Mouse (Mus musculus) layer of hippocampus, adult 18-20 months (tissue): ENCODE results near the gene Gm14391. TPM values are rescaled to one million over a fixed set of nuclear protein-coding genes. Genes with fewer than 3 reads are reported as not detected.
A peak's percentile ranks its signal among the peaks of the same experiment; 100 is the strongest.
"Not testable (repeated sequence)": the region's sequence is repeated elsewhere in the genome, so short reads cannot be mapped to it uniquely, and the experiment has no call there.

Experiments
- DNase-seq, 2 experiments: peaks; one replicate each; pipeline ENCODE4 v3.0.0; 2022; ENCODE audit warnings: low spot score in 2 of 2
- long read RNA-seq: library from polyadenylated mRNA; stranded (forward); transcript quantifications from one replicate; pipeline ENCODE4 v2.0.0, GENCODE M21; 2021
- total RNA-seq, 2 experiments: library from RNA; stranded (reverse); gene quantifications; 2 replicates each; pipeline ENCODE4 v1.2.3; 2021

The Gm14391 gene
- total RNA-seq: 100 to 1,000 TPM in 1 of 2 experiments, 10 to 100 TPM in 1; 90.9 to 102 TPM
- long read RNA-seq, transcript Gm14391-202 (4 exons, 965 nt): major isoform, 38 of 59 reads
- long read RNA-seq, transcript Gm14391-204 (5 exons, 1,854 nt): minor isoform, 12 of 59 reads
- long read RNA-seq, partial matches to known transcripts: 1 of 59 reads
- long read RNA-seq, other reads (novel, unspliced or antisense): 8 of 59 reads

- not testable (repeated sequence) for DNase-seq
These were observed at the start of gene Gm14391 for GRCm38 (mm10) chr2:175206732-175207131. Gene Gm14391, minus strand, starts transcription at chr2:175206917.

GRCm38 (mm10) chr2:175179008-175179407 is 27.7 kb downstream of the Gm14391 start:
- not testable (repeated sequence) for DNase-seq

GRCm38 (mm10) chr2:175176312-175176711 is 30.4 kb downstream of the Gm14391 start:
- no peak for DNase-seq

- DNase-seq: not testable (repeated sequence)
These were observed 31.1 kb downstream of the Gm14391 start, which contains the start of gene Gm14443 for GRCm38 (mm10) chr2:175175401-175176180. Gene Gm14443, minus strand, starts transcription at chr2:175175871.

- not testable (repeated sequence) for DNase-seq
These were observed 32.7 kb downstream of the Gm14391 start for GRCm38 (mm10) chr2:175174058-175174457.

- DNase-seq: not testable (repeated sequence)
These were observed 33.7 kb downstream of the Gm14391 start for GRCm38 (mm10) chr2:175172906-175173595.

- no peak for DNase-seq
These were observed 34.6 kb downstream of the Gm14391 start for GRCm38 (mm10) chr2:175172123-175172522.

- not testable (repeated sequence) for DNase-seq
These were observed 39.8 kb downstream of the Gm14391 start for GRCm38 (mm10) chr2:175166870-175167269.

- DNase-seq: not testable (repeated sequence)
These were observed 41.6 kb downstream of the Gm14391 start for GRCm38 (mm10) chr2:175165110-175165509.

- not testable (repeated sequence) for DNase-seq
These were observed 45.3 kb downstream of the Gm14391 start for GRCm38 (mm10) chr2:175161438-175161837.

GRCm38 (mm10) chr2:175158642-175159041 is 48.1 kb downstream of the Gm14391 start:
- no peak for DNase-seq

- no peak for DNase-seq
These were observed 50.0 kb downstream of the Gm14391 start for GRCm38 (mm10) chr2:175156696-175157095.

GRCm38 (mm10) chr2:175141993-175142295 is 64.8 kb downstream of the Gm14391 start, which contains the start of gene Gm14399:
Gene Gm14399, minus strand, starts transcription at chr2:175142012.
- DNase-seq: not testable (repeated sequence)

- peak; percentile 15 to 38 for DNase-seq
These were observed 65.4 kb downstream of the Gm14391 start for GRCm38 (mm10) chr2:175141118-175141992.

Other genes starting within 250 kb of the Gm14391 start
- 1 to 10 TPM in 1 of 2 experiments, under 1 TPM in 1; 0.81 to 1.9 TPM for gene Gm14444, start 196.7 kb downstream of the Gm14391 start, total RNA-seq
- 1 to 10 TPM in 1 of 2 experiments, not detected in 1; 1.4 TPM for gene Gm14393, start 139.1 kb downstream of the Gm14391 start, total RNA-seq
- gene Gm14399, start 64.9 kb downstream of the Gm14391 start, total RNA-seq: 10 to 100 TPM; 19.8 to 22.8 TPM
- 1 to 10 TPM; 5.3 to 6.5 TPM for gene Gm14443, start 31.0 kb downstream of the Gm14391 start, total RNA-seq
- 10 to 100 TPM in 1 of 2 experiments, 1 to 10 TPM in 1; 3.9 to 14.0 TPM for gene Gm14440, start 68.2 kb upstream of the Gm14391 start, total RNA-seq
- 10 to 100 TPM; 64.9 to 67.4 TPM for gene Gm4631, start 131.3 kb upstream of the Gm14391 start, total RNA-seq
- 1 to 10 TPM; 8.1 to 8.3 TPM for gene Zfp968, start 165.5 kb upstream of the Gm14391 start, total RNA-seq
- gene Gm4724, start 228.9 kb upstream of the Gm14391 start, total RNA-seq: 10 to 100 TPM in 1 of 2 experiments, 1 to 10 TPM in 1; 6.7 to 10.5 TPM